7 mouse cellular contexts compared by ENCODE assay signal in genomic region chr9:109098969-109099368, GRCm38 (mm10). TPM values are rescaled to one million over a fixed set of nuclear protein-coding genes. Genes with fewer than 3 reads are reported as not detected.
DNase-seq lines count a peak whose midpoint lies in the region; ATAC-seq lines count a peak whose summit lies in the region.

No protein-coding gene starts in this region.

- no peaks in the 10 kb centered on the region for H3K27me3 ChIP-seq in embryonic facial prominence, embryonic 14.5 days (replicated peaks; ENCODE audit: control insufficient read depth, insufficient read depth, low read length)
- no peaks in the 10 kb centered on the region for H3K27me3 ChIP-seq in hindbrain, embryonic 13.5 days
- no peaks in the 10 kb centered on the region for H3K27me3 ChIP-seq in midbrain, embryonic 11.5 days (ENCODE audit: control insufficient read depth, insufficient read depth, low read length)

- peaks cover 34% of the 10 kb centered on the region for H3K36me3 ChIP-seq in embryonic facial prominence, embryonic 14.5 days (ENCODE audit: control insufficient read depth, insufficient read depth, low read length)
- H3K36me3 ChIP-seq in hindbrain, embryonic 13.5 days: peaks cover 47% of the 10 kb centered on the region
- H3K36me3 ChIP-seq in midbrain, embryonic 11.5 days (ENCODE audit: control insufficient read depth, insufficient read depth, low read length): peaks cover 20% of the 10 kb centered on the region

- H3K9ac ChIP-seq in embryonic facial prominence, embryonic 14.5 days (ENCODE audit: low read depth, low read length): no peak overlapping the region
- peak overlapping the region; percentile 97 for H3K9ac ChIP-seq in hindbrain, embryonic 13.5 days
- H3K9ac ChIP-seq in midbrain, embryonic 11.5 days (ENCODE audit: low read length): peak overlapping the region; percentile 33; the same call in 1 of the 2 replicates

- H3K4me2 ChIP-seq in embryonic facial prominence, embryonic 14.5 days (ENCODE audit: low read depth, low read length): peak overlapping the region; percentile 85; the same call in 1 of the 2 replicates
- peak overlapping the region; percentile 95 for H3K4me2 ChIP-seq in hindbrain, embryonic 13.5 days
- H3K4me2 ChIP-seq in midbrain, embryonic 11.5 days: peak overlapping the region; percentile 77

- H3K9me3 ChIP-seq in embryonic facial prominence, embryonic 14.5 days (ENCODE audit: control insufficient read depth, low read length): no peaks in the 10 kb centered on the region
- no peaks in the 10 kb centered on the region for H3K9me3 ChIP-seq in hindbrain, embryonic 13.5 days
- H3K9me3 ChIP-seq in midbrain, embryonic 11.5 days (ENCODE audit: control insufficient read depth, low read length): no peaks in the 10 kb centered on the region

- H3K4me1 ChIP-seq in embryonic facial prominence, embryonic 14.5 days (ENCODE audit: control insufficient read depth, insufficient read depth, low read length): peaks cover 38% of the 10 kb centered on the region
- peaks cover 66% of the 10 kb centered on the region for H3K4me1 ChIP-seq in hindbrain, embryonic 13.5 days (replicated peaks)
- H3K4me1 ChIP-seq in midbrain, embryonic 11.5 days (ENCODE audit: control insufficient read depth, insufficient read depth, low read length): peaks cover 33% of the 10 kb centered on the region

- peak overlapping the region; percentile 100 for H3K27ac ChIP-seq in embryonic facial prominence, embryonic 14.5 days (replicated peaks; ENCODE audit: low read depth, low read length)
- H3K27ac ChIP-seq in hindbrain, embryonic 13.5 days: peak overlapping the region; percentile 100
- H3K27ac ChIP-seq in midbrain, embryonic 11.5 days (ENCODE audit: low read depth, low read length): no peak overlapping the region

- 51% methylated on average over 3 of the region's 6 CpGs for WGBS in embryonic facial prominence, embryonic 14.5 days
- 46% methylated on average over 6 of the region's 6 CpGs for WGBS in hindbrain, embryonic 13.5 days
- WGBS in midbrain, embryonic 11.5 days: 62% methylated on average over 6 of the region's 6 CpGs

- peak; percentile 78 for DNase-seq in adrenal gland, postnatal 25 days
- peak; percentile 85 for DNase-seq in embryonic facial prominence, embryonic 14.5 days (ENCODE audit: low spot score)
- peak; percentile 51 to 66 for DNase-seq in layer of hippocampus, postnatal 36 days
- no peak for DNase-seq in midbrain, embryonic 11.5 days (ENCODE audit: low spot score, missing footprints)
- DNase-seq in thymus, postnatal 14 days: no peak
- DNase-seq in natural killer cell, adult 2 months (ENCODE audit: low spot score in 2 of 2): no peak

- no peak for ATAC-seq in embryonic facial prominence, embryonic 14.5 days (ENCODE audit: low read depth)
- no peak for ATAC-seq in hindbrain, embryonic 13.5 days (ENCODE audit: low FRiP score)
- ATAC-seq in midbrain, embryonic 11.5 days (ENCODE audit: low FRiP score): no peak

- no peak overlapping the region for H3K4me3 ChIP-seq in embryonic facial prominence, embryonic 14.5 days (ENCODE audit: low read depth, low read length)
- peak overlapping the region; percentile 69 for H3K4me3 ChIP-seq in hindbrain, embryonic 13.5 days
- H3K4me3 ChIP-seq in midbrain, embryonic 11.5 days (ENCODE audit: low read depth, low read length): no peak overlapping the region

RNA-seq across cellular contexts. Expression of gene Plxnb1, which starts 3.8 kb away (rescaled TPM):
- total RNA-seq in adrenal gland, postnatal 25 days (2021): 122 and 223 TPM in 2 replicates
- polyA plus RNA-seq in embryonic facial prominence, embryonic 14.5 days (2014; fragmentation: Nextera tagmentation; extraction: Ambion mirVana): 9.1 and 9.7 TPM in 2 replicates
- 22.5 and 27.2 TPM in 2 replicates for polyA plus RNA-seq in hindbrain, embryonic 13.5 days (2015; fragmentation: Nextera tagmentation; extraction: Ambion mirVana)
- 10 to 100 TPM; 79.7 to 88.6 TPM for total RNA-seq in layer of hippocampus, postnatal 36 days (2021)
- polyA plus RNA-seq in midbrain, embryonic 11.5 days (2014; fragmentation: Nextera tagmentation; extraction: Ambion mirVana): 17.1 and 17.7 TPM in 2 replicates

RNA-seq across cellular contexts. Expression of gene Tma7, which starts 16.6 kb away (rescaled TPM):
- 370 and 418 TPM in 2 replicates for total RNA-seq in adrenal gland, postnatal 25 days (2021)
- polyA plus RNA-seq in embryonic facial prominence, embryonic 14.5 days (2014; fragmentation: Nextera tagmentation; extraction: Ambion mirVana): 612 and 655 TPM in 2 replicates
- polyA plus RNA-seq in hindbrain, embryonic 13.5 days (2015; fragmentation: Nextera tagmentation; extraction: Ambion mirVana): 741 and 764 TPM in 2 replicates
- total RNA-seq in layer of hippocampus, postnatal 36 days (2021): 100 to 1,000 TPM; 303 to 338 TPM
- polyA plus RNA-seq in midbrain, embryonic 11.5 days (2014; fragmentation: Nextera tagmentation; extraction: Ambion mirVana): 819 and 852 TPM in 2 replicates

RNA-seq across cellular contexts. Expression of gene Ccdc51, which starts 16.7 kb away (rescaled TPM):
- 15.7 and 21.0 TPM in 2 replicates for total RNA-seq in adrenal gland, postnatal 25 days (2021)
- polyA plus RNA-seq in embryonic facial prominence, embryonic 14.5 days (2014; fragmentation: Nextera tagmentation; extraction: Ambion mirVana): 11.4 and 11.6 TPM in 2 replicates
- polyA plus RNA-seq in hindbrain, embryonic 13.5 days (2015; fragmentation: Nextera tagmentation; extraction: Ambion mirVana): 14.6 and 14.7 TPM in 2 replicates
- 1 to 10 TPM; 8.5 to 9.1 TPM for total RNA-seq in layer of hippocampus, postnatal 36 days (2021)
- polyA plus RNA-seq in midbrain, embryonic 11.5 days (2014; fragmentation: Nextera tagmentation; extraction: Ambion mirVana): 11.4 and 14.2 TPM in 2 replicates

RNA-seq across cellular contexts. Expression of gene Atrip, which starts 25.0 kb away (rescaled TPM):
- total RNA-seq in adrenal gland, postnatal 25 days (2021): 18.1 and 20.5 TPM in 2 replicates
- 19.5 and 25.0 TPM in 2 replicates for polyA plus RNA-seq in embryonic facial prominence, embryonic 14.5 days (2014; fragmentation: Nextera tagmentation; extraction: Ambion mirVana)
- polyA plus RNA-seq in hindbrain, embryonic 13.5 days (2015; fragmentation: Nextera tagmentation; extraction: Ambion mirVana): 27.8 and 32.4 TPM in 2 replicates
- 10 to 100 TPM; 28.1 to 31.0 TPM for total RNA-seq in layer of hippocampus, postnatal 36 days (2021)
- 21.7 and 25.0 TPM in 2 replicates for polyA plus RNA-seq in midbrain, embryonic 11.5 days (2014; fragmentation: Nextera tagmentation; extraction: Ambion mirVana)

RNA-seq across cellular contexts. Expression of gene Trex1, which starts 39.4 kb away (rescaled TPM):
- total RNA-seq in adrenal gland, postnatal 25 days (2021): 18.8 and 23.3 TPM in 2 replicates
- polyA plus RNA-seq in embryonic facial prominence, embryonic 14.5 days (2014; fragmentation: Nextera tagmentation; extraction: Ambion mirVana): 15.5 and 17.6 TPM in 2 replicates
- polyA plus RNA-seq in hindbrain, embryonic 13.5 days (2015; fragmentation: Nextera tagmentation; extraction: Ambion mirVana): 12.9 and 15.2 TPM in 2 replicates
- total RNA-seq in layer of hippocampus, postnatal 36 days (2021): 10 to 100 TPM; 15.6 to 17.2 TPM
- 7.1 and 7.3 TPM in 2 replicates for polyA plus RNA-seq in midbrain, embryonic 11.5 days (2014; fragmentation: Nextera tagmentation; extraction: Ambion mirVana)

Comparison
In these comparisons a context has a peak if more than half of its experiments do, and no peak if none do; other contexts are left out.
1. DNase-seq: peak in adrenal gland, postnatal 25 days (single experiment), embryonic facial prominence, embryonic 14.5 days (single experiment) and layer of hippocampus, postnatal 36 days (2 of 2); none in midbrain, embryonic 11.5 days (single experiment), thymus, postnatal 14 days (single experiment) and natural killer cell, adult 2 months (0 of 2).
2. Peak in every context shown above with its lines, with median percentiles within 50 percentile points of each other: H3K4me2 ChIP-seq.